Mouse (Mus musculus) liver, embryonic 14.5 days (tissue): ENCODE measurements around the gene Phc2.

Source experiments
- CTCF ChIP-seq: IDR thresholded peaks from 2 replicates; pipeline ENCODE4 v1.5.1; 2016; ENCODE audit warnings: antibody characterized with exemption, low read depth, control low read depth
- EP300 ChIP-seq: IDR thresholded peaks from 2 replicates; pipeline ENCODE4 v1.6.1; 2016; ENCODE audit warnings: antibody characterized with exemption, low read depth

- TF ChIP-seq EP300 = no peak
- no peak for TF ChIP-seq CTCF
Observed at GRCm38 (mm10) chr4:128688976-128689375, 34.5 kb downstream of the Phc2 start.
